Mouse (Mus musculus) MN1 (cell line): Measurements from ENCODE around the gene Insrr.

Source experiments
- DNase-seq: peaks from one replicate; pipeline ENCODE4 v3.0.0-alpha.2; 2016; ENCODE audit warnings: low spot score

The Insrr gene

DNA sequence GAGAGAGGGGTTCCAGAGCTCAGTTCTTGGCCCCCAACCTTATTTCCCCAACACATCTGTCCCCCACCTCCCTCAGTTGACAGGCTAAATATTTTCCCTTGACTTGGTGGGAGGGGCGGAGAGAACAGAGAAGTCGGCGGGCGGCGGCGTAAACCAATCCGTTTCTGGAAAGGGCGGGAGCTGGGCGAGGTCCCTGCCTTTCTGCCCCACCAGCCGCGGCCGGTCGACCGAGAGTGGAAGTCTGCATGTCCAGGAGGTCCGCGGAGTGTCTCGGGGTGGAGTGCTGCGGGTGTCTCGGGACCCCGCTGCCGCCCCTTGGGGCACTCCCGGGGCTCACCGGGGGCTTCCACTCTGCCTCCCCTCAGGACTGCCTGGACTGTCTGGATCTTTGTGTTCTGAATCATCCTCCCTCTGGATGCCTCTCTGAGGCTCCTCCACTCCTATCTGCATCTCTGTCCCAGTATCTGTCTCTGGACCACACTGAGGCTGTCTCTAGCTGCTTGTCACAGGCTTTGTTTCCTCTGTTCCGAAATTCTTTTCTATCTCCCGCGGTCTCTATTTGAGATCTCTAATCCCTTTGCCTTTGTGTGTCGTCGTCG lies at the start of gene Insrr:
Gene Insrr, plus strand, starts transcription at position 216 of the 599 bp plus-strand sequence.
- DNase-seq, result peak; percentile 64

DNA sequence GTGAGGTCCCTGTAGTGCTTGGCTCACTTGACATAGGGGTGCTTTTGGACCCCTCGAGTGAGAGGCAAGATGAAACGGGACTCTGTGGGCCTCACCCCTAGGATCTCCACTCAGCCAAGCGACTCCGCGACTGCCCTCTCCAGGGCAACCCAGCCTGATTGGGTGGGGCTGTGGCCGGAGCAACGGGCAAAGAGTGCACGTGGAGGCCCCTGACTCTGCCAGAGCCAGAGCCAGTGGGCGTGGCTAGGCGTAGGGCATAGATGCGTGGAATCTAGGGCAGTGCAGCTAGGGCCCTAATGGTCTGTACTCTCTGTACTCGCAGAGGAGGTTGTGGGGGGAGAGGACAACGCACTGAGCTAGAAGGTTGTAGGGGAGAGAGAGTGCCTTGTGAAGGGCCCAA lies 48.3 kb upstream of the Insrr start, which contains the start of gene Lrrc71:
Gene Lrrc71, minus strand, starts transcription at position 195 of the 400 bp plus-strand sequence.
- peak; percentile 83 for DNase-seq

DNA sequence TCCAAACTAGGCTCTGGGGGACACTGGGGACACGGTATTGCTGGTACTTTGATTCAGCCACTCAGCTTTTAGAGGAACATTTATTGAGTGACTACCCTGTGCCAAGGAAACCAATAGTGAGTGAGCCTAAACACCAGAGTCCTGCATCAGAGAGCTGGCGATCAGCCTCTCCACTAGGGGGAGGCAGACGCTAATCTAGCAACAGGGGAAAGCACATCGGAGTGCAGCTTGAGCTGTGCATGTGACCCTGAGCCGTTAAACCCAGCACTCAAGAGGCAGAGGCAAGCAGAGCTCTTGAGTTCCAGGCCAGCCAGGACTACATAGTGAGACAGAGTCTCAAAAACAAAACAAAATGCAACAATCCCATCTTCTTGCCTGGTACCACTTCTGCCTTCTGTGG lies 47.7 kb upstream of the Insrr start:
- DNase-seq, result peak; percentile 68

DNA sequence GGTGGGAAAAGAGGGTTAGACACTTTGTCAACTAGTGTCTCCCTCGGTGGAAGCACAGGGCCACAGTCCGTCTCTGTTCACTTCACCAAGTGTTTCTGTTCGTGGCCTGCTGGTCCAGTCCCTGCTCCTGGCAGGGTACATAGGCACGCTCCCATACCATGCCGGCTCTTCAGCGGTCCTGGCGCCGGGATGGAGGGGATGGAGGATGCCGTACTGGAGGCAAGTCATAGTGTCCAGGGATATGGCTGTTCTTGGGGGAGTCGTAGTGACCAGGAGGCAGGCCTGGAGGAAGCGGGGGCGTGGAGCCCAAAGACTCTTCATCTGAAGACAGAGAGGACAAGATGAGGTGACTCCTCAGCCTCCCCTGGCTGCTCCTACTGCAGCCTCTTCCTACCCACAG lies 46.8 kb upstream of the Insrr start:
- DNase-seq, result no peak

- no peak for DNase-seq
Observed at GRCm38 (mm10) chr3:87752567-87752966, 44.2 kb upstream of the Insrr start.

DNA sequence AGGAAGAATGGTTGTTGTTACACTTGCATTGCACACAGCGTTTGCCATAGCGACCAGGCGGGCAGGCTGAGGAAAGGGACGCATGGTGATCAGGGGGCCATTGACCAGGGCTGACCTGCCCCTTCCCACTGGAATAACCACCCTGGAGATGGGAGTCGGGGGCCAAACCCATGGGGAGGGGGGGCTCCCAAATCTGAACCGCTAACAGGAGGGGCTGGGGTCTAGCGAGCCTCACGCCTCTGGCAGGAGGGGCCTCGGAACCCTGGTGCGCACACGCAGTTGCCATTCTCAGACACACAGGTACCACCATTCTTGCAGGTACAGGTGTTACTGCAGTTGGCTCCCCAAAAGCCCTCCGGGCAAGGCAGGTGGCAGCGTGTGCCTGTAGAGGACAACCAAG lies 42.9 kb upstream of the Insrr start:
- DNase-seq, result no peak

DNA sequence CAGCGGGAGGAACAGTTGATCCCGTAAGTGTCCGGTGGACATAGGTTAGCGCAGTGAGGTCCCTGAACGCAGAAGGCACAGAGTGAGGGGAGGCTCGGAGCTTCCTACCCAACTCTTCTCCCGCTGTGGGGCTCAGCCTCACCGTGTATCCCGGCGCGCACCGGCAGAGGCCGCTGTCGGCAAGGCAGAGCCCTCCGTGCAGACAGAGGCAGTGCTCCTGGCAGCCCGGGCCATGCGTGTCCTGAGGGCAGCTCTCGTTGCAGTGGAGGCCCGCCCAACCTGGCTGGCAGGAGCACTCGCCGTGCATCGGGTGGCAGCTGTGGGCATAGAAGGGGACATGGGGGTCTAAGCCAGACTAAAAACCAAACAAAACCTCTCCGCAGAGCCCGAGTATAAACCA lies 40.8 kb upstream of the Insrr start:
- peak; percentile 70 for DNase-seq

DNA sequence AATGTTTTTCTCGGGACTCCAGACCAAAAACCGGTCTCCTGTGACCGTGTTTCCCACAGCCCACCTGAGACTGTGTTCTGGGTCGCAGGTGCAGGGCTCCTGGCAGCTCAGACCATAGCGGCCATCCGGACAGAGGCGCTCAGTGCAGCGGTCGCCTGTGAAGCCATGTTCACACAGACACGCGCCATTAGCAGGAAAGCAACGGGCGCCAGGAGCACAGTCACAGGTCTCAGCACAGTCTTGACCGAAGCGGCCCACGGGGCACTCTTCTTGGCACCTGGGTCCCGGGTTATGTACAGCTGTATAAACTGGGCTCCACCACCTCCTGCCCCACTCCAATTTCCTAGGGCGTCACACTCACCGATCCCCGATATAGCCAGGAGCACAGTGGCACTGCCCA lies 40.3 kb upstream of the Insrr start:
- DNase-seq, result no peak

DNA sequence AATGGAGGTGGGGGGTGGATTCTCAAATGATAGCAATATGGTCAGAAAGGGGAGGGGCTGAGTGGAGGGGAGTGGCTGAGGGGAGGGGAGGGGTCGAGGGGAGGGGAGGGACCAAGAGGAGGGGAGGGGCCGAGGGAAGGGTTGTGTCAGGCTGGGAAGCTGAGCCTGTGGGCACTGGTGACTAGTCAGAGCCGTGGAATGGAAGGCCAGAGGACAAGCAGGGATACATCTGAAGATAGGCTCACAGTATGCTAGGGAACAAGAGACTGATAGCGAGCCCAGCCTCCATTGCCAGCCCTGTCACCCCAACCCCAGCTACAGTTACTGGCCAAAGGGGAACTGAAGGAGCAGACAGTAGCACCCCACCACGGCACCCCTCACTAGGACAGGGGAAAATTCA lies 38.1 kb upstream of the Insrr start:
- DNase-seq, result no peak

- DNase-seq, result no peak
Observed at GRCm38 (mm10) chr3:87761408-87762375, 35.1 kb upstream of the Insrr start.

DNA sequence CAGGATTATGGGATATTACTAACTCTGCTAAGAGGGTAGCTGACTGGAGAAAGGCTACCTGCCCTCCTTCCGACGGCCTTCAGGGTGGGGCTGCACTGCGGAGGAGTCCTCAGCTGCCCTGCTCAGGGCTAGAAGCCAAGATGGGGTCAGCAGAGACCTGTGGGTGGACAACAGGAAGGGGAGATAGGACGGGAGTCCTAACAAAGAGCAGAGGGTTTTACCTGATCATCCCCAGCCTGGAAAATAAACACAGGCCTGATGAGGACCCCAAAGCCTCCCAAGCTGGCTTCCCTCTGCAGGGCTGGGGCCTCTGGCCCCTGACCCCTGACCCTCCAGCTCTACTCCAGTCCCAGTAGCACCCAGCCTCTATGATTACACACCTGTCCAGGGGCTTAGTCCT lies 33.5 kb upstream of the Insrr start:
- no peak for DNase-seq

- peak; percentile 73 for DNase-seq
Observed at GRCm38 (mm10) chr3:87763683-87764289, 33.0 kb upstream of the Insrr start.

DNA sequence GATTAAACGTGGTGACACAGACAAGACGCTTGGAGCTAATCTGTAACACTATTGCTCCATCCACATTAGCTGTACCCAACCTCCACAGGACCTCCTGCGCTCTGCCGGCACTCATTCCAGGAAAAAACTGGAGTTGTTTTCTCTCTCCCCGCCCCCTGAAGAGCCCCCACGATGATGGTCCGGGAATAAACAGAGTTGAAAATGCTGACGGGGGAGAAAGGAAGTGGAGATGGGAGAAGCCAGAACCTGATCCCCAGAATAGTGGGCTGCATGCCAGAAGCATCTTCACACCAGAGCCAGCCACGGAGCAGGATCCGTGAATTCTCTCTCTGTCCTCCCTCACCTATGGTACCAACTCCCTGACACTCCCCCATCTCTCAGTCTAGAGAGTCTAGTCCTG lies 32.2 kb upstream of the Insrr start:
- DNase-seq, result peak; percentile 32

DNA sequence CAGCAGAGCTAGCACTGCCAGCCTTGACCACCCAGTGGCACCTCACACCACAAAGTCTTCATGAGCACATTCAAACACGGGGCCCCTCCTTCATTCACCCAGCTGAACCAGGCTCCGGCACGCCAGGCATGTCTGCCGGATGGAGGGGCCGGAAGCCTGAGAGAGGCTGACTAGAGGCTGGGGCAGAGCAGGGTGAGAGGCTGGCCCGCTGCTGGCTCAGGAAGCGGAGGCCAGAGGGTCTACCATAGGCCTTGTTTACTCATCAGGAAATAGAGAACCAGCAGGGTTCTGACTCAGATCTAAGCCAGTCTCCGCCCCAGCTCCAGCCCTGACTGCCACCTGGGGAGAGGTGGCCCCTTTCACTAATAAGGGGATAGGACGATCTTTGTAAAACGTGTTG lies 31.7 kb upstream of the Insrr start:
- peak; percentile 28 for DNase-seq

DNA sequence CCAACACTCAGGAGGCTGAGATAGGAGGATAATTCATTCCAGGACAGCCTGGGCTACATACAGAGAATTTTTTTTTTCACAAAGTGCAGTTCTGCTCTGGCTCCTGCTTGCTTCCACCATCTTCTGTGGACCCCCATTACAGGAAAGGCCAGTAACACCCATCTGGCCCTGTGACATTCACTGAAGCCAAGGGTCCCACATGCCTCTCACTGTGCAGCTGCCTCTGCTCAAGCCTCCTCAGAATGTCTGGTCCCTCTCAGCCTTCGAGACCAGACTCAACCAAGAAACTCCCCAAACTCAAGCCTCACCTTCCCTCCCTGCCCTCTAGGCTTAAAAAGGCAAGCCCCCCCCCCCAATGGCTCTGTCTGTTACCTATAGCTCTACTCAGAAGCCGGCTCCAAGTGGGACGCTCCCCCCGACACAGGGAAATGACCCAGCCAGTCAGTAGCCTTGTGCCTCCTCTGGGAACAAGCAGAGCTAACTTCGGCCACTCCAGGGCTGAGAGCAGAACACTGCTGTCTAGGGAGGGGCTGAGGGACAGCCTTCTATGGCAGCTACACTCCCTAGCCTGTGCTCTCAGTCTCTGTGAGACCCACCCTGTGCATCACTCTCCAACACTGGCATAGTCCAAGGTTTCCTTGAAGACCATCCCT lies 31.0 kb upstream of the Insrr start:
- no peak for DNase-seq

DNA sequence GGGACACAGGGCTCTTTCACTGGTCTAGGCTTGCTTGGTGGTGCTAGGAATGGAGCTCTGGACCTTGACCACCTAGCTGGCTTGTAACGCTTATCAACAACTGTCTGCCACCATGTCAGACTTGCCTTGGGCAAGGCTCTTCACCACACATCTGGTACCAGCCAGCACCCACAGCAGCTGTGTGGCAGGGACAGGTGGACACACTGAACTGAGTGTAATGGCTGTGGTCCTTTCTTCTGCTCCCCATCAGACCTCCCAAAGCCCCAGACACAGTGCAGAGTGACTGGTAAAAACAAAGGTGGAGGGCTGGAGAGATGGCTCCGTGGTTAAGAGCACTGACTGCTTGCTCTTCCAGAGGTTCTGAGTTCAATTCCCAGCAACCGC lies 30.5 kb upstream of the Insrr start:
- DNase-seq, result no peak

DNA sequence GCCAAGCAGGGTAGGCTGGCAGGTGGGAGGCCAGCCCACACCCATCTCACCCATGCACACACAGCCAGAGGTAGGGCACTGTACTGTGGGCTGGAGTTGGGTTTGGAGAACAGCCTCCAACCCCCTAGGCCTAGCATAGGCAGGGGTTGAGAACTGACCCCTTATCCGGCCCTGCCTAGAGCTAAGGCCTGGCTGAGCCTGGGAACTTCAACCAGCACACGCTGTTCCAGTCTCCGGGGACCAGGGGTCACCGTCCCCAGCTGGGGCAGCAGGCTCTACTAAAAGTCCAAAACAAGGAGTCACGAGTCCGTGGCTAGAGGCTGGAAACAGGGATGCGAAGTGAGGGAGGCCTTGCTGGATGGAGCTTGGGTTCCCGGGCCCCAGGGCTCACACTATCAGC lies 29.0 kb upstream of the Insrr start:
- no peak for DNase-seq

- DNase-seq, result no peak
Observed at GRCm38 (mm10) chr3:87768431-87768830, 28.3 kb upstream of the Insrr start.

GRCm38 (mm10) chr3:87768844-87769243 lies 27.9 kb upstream of the Insrr start:
- peak; percentile 86 for DNase-seq

DNA sequence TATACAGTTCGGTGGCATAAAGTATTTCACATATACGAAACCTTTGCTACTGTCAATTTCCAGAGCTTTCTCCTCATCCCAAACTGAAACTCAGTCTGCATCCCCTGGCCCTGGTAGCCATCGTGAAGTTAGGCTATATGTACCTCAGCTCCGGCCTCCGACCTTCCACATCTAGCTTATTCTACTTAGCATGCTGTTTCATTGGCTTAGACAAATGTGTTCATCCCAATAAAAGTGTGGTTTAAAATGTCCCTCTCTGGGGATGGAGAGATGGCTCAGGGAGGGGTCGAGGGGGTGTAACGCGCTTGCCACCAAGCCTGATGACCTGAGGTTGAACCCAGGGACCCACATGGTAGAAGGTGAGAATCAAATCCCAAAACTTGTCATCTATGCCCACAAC lies 27.2 kb upstream of the Insrr start:
- no peak for DNase-seq

GRCm38 (mm10) chr3:87770280-87770679 lies 26.5 kb upstream of the Insrr start:
- peak; percentile 87 for DNase-seq

DNA sequence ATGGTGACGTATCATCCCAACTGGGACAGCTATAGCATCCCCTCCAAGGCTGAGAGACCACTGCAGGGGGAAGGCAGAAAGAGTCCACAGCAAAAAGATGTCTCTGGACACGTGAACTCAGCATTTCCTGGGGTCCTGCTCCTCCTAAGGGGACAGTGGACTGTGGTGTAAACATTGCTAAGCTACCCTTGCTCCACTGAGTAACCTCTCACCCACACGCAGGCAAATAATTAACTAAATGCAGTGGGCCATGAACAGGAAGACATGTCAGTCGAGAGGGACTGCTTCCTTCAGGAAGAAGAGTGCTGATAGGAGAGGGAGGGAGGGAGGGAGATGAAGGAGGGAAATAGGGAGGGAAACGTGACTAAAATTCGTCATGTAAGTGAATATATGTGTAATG lies 25.7 kb upstream of the Insrr start:
- no peak for DNase-seq
